Mouse (Mus musculus): ENCODE measurements around the gene Tnr. TPM values are rescaled to one million over a fixed set of nuclear protein-coding genes. Genes with fewer than 3 reads are reported as not detected.
A peak's percentile ranks its signal among the peaks of the same experiment; 100 is the strongest.

Tnr gene
- total and polyA plus RNA-seq, 2 experiments from 2014 or later, result 5.4 to 51.5 TPM

DNA sequence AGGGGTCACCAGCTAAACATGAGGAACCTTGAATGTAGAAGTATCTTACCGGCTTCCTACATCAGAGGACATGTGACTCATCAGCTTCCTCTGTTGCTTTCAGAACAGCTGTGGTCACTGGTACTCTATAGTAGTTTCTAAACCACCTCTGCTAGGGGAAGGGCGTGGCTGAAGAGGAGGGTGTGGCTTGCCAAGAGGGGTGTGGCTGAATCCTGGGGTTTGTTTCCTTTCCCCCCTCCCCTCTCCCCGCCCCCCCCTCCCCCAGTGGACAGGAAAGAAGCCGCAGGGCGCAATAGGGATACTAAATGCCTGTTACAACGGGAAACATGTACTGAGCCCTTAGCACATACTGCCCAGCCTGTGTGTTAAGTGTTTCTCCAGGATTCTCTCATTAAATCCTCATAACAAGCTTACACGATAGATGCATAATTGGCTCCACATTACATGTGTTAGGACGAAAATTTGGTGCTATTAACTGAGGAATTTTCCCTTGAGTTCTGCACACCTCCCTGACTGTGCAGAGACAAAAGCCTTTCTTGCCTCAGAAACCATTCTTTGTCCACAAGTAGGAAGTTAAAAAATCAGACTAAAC, 289.3 kb downstream of the Tnr start:
- 10% methylated on average over 8 of the region's 8 CpGs for whole genome bisulfite sequencing
- Histone ChIP-seq H3K27me3 (ENCODE audit: insufficient read depth, low read length) (no peaks in the 10 kb centered on the region), H3K36me3 (ENCODE audit: insufficient read depth, low read length) (no peaks in the 10 kb centered on the region), H3K4me2 (ENCODE audit: low read depth, low read length) (no peak overlapping the region), H3K4me3 (ENCODE audit: low read length) (no peak overlapping the region), H3K4me1 (ENCODE audit: insufficient read depth, low read length) (0 out of 2 replicates have a peak, but pooled peaks cover 5% of the 10 kb centered on the region), H3K9ac (replicated peaks; ENCODE audit: low read length) (no peak overlapping the region), H3K27ac (no peak overlapping the region), H3K9me3 (ENCODE audit: low read length) (no peaks in the 10 kb centered on the region)
- ATAC-seq (0 out of 2 replicates have a peak, but pooled peaks have one; percentile 17), DNase-seq (ENCODE audit: low spot score) (no peak)
- TF ChIP-seq CTCF (IDR thresholded peaks at IDR 0.05; ENCODE audit: low read depth), result no peak

DNA sequence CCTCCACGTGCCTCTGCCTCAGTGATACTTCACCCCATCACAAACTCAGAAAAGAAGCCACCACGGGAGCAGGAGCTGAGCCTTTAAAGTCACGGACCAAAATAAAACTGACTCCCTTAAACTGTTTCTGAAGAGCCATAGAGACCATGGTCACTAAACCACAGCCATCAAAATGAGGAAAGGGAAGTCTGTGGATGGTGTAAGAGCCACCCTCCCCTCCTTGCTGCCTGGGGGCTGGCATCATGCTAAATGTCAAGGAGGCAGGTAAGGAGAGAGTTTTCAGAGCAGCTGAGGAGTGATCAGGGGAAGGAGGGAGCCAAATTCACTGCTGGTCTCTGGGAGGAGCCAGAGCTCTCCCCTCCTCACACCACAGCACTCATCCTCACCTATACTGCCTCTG, 290.8 kb downstream of the Tnr start:
- no peaks in the 10 kb centered on the region for H3K9me3 ChIP-seq (ENCODE audit: low read length)
- no peak overlapping the region for H3K9ac ChIP-seq (replicated peaks; ENCODE audit: low read length)
- H3K4me3 ChIP-seq (ENCODE audit: low read length), result no peak overlapping the region
- DNase-seq (ENCODE audit: low spot score) (no peak), ATAC-seq (no peak; the same call in 1 of the 2 replicates)
- H3K27ac ChIP-seq, result no peak overlapping the region
- no peaks in the 10 kb centered on the region for H3K27me3 ChIP-seq (ENCODE audit: insufficient read depth, low read length)
- H3K4me1 ChIP-seq (ENCODE audit: insufficient read depth, low read length), result peaks cover 5% of the 10 kb centered on the region; the same call in 1 of the 2 replicates
- H3K36me3 ChIP-seq (ENCODE audit: insufficient read depth, low read length), result no peaks in the 10 kb centered on the region
- TF ChIP-seq CTCF (IDR thresholded peaks at IDR 0.05; ENCODE audit: low read depth), result no peak
- 51% methylated on average over 3 of the region's 3 CpGs for WGBS
- no peak overlapping the region for H3K4me2 ChIP-seq (ENCODE audit: low read depth, low read length)

DNA sequence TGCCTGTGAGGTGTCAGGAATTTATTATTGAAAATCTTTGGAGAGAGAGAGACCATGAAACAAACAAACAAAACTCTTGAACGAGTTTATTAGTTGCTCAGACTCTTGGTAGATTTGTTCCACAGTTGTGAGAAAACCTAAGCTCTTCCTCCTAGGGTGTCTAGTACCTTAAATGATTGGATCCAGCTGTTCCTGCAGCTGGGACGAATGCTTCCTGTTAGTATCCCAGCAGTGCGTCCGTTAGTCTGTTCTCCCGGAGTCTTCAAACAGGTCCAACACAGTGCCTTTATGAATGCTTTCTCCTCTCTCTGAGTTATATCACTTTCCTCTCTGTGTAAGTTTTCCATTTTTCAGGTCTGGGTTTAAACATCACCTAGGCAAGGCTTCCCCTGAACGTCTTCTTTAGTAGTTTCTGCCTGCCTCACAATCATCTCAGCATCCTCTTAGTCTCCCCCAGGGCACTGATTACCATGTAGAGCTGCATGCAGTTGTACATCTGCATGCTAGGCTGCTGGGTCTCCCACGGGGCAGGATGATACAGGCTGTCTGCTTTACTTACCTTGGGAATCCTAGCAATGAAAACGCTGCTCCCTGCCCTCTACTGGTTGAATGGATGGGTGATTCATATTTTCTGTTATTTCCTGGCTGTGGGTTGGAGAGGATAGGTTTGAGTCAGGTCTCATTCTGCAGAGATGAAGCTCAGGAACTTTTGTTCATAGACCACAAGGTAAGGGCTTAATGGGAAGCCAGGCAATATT, 293.2 kb downstream of the Tnr start:
- 52% methylated on average over 8 of the region's 8 CpGs for WGBS
- H3K4me3 ChIP-seq (ENCODE audit: low read length), result no peak overlapping the region
- no peaks in the 10 kb centered on the region for H3K36me3 ChIP-seq (ENCODE audit: insufficient read depth, low read length)
- DNase-seq (ENCODE audit: low spot score) (no peak), ATAC-seq (no peak)
- no peak overlapping the region for H3K9ac ChIP-seq (replicated peaks; ENCODE audit: low read length)
- H3K27ac ChIP-seq, result no peak overlapping the region
- no peak overlapping the region for H3K4me2 ChIP-seq (ENCODE audit: low read depth, low read length)
- no peaks in the 10 kb centered on the region for H3K9me3 ChIP-seq (ENCODE audit: low read length)
- peak; percentile 55 for TF ChIP-seq CTCF (IDR thresholded peaks at IDR 0.05; ENCODE audit: low read depth)
- peaks cover 5% of the 10 kb centered on the region; the same call in 1 of the 2 replicates for H3K4me1 ChIP-seq (ENCODE audit: insufficient read depth, low read length)
- H3K27me3 ChIP-seq (ENCODE audit: insufficient read depth, low read length), result no peaks in the 10 kb centered on the region

DNA sequence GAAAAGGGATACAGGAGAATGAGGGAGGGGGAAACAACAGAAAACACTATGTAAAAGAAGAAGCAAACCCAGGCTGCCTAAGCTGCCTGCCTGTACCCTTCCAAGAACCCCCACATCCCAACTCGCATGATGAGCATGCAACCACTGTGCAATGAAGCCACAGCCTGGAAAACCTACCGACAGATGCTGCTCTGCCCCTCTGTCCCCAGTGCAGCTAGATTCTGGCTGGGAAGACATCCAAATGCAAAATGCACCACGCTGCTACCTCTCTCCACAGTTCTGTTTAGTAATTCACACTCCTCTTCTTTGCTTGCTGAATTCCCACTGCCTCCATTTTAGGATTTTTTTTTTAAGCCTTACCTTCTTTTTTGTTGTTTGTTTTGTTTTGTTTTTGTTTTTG, 295.9 kb downstream of the Tnr start:
- Histone ChIP-seq H3K4me3 (ENCODE audit: low read length) (no peak overlapping the region), H3K27ac (no peak overlapping the region), H3K9ac (replicated peaks; ENCODE audit: low read length) (no peak overlapping the region), H3K4me2 (ENCODE audit: low read depth, low read length) (no peak overlapping the region), H3K36me3 (ENCODE audit: insufficient read depth, low read length) (no peaks in the 10 kb centered on the region), H3K4me1 (ENCODE audit: insufficient read depth, low read length) (no peaks in the 10 kb centered on the region; the same call in 1 of the 2 replicates), H3K9me3 (ENCODE audit: low read length) (no peaks in the 10 kb centered on the region), H3K27me3 (ENCODE audit: insufficient read depth, low read length) (no peaks in the 10 kb centered on the region)
- ATAC-seq, result peak; percentile 71
- peak; percentile 75 for DNase-seq (ENCODE audit: low spot score)
- WGBS, result 15% methylated on average over 3 of the region's 3 CpGs
- TF ChIP-seq CTCF (IDR thresholded peaks at IDR 0.05; ENCODE audit: low read depth), result no peak

DNA sequence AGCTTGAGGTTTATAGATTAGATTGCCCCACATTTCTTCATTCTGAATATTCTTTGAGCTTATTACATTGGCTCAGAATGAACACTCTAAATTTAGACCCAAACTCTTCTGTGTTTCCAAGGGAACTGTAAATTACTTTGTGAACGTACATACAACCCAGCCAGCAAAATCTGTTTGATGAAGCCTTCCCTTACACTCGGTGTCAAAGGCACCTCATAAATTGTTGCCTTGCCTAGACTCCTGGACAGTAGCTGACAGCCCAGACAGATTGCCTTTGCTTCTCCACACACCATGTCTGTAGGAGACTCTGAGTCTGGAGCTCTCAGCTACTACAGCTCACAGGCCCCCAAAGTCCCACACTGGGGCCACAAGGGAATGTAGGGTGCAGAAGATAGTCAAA, 298.8 kb downstream of the Tnr start:
- TF ChIP-seq CTCF (IDR thresholded peaks at IDR 0.05; ENCODE audit: low read depth), result no peak
- Histone ChIP-seq H3K4me3 (ENCODE audit: low read length) (no peak overlapping the region), H3K4me2 (ENCODE audit: low read depth, low read length) (no peak overlapping the region), H3K27ac (no peak overlapping the region), H3K27me3 (ENCODE audit: insufficient read depth, low read length) (no peaks in the 10 kb centered on the region), H3K9ac (replicated peaks; ENCODE audit: low read length) (no peak overlapping the region), H3K4me1 (ENCODE audit: insufficient read depth, low read length) (no peaks in the 10 kb centered on the region; the same call in 1 of the 2 replicates), H3K9me3 (ENCODE audit: low read length) (no peaks in the 10 kb centered on the region), H3K36me3 (ENCODE audit: insufficient read depth, low read length) (no peaks in the 10 kb centered on the region)
- WGBS, result 60% methylated on average over 2 of the region's 2 CpGs
- DNase-seq (ENCODE audit: low spot score), result no peak
- no peak for ATAC-seq

DNA sequence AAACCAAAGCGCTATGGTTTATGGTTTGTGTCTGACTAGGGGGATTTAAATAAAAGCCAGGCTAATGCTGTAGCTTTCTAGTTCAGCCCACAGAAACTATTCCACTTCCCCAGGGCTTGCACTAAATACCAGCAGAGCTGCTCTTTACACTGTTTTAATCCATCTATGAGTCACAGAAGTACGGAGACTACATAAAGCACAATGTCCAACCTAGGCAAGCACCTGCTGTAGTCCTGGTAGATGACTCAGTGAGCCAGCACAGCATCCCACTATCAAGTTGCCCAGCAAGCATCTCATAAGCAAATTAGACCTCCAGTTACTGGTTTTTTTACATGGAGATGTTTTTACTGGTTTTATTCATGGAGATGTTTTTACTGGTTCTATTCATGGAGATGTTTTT, 305.0 kb downstream of the Tnr start:
- WGBS, result 91% methylated on average over 2 of the region's 2 CpGs

DNA sequence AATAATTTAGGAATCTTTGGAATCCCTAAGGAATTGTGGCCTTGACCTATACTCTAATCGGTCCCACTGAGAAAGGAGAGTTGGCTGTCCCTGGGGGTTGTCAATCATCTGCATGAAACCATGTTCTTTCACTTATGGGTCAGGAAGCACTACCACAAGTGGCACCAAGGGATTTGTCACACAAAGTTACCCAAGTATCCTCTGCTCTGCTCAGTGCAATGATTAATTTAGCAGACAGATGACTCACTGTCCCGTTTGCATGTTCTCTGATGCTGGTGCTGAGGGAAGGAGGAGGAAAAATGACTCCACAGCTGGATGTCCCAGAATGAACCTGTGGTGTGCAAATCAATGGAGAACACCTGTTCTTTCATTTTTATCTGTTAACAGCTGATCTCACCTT, 309.6 kb downstream of the Tnr start:
- no peak for ATAC-seq
- WGBS, result 48% methylated on average over 2 of the region's 2 CpGs

More for the DNA sequence above, 305.0 kb downstream of the Tnr start:
- Histone ChIP-seq H3K36me3 (ENCODE audit: insufficient read depth, low read length) (no peaks in the 10 kb centered on the region), H3K9me3 (ENCODE audit: low read length) (no peaks in the 10 kb centered on the region), H3K9ac (replicated peaks; ENCODE audit: low read length) (no peak overlapping the region), H3K4me2 (ENCODE audit: low read depth, low read length) (no peak overlapping the region), H3K27ac (no peak overlapping the region), H3K4me1 (ENCODE audit: insufficient read depth, low read length) (no peaks in the 10 kb centered on the region), H3K27me3 (ENCODE audit: insufficient read depth, low read length) (no peaks in the 10 kb centered on the region), H3K4me3 (ENCODE audit: low read length) (no peak overlapping the region)
- ATAC-seq, result no peak
- no peak for TF ChIP-seq CTCF (IDR thresholded peaks at IDR 0.05; ENCODE audit: low read depth)
- no peak for DNase-seq (ENCODE audit: low spot score)

More for the DNA sequence above, 309.6 kb downstream of the Tnr start:
- Histone ChIP-seq H3K27me3 (ENCODE audit: insufficient read depth, low read length) (no peaks in the 10 kb centered on the region), H3K9me3 (ENCODE audit: low read length) (no peaks in the 10 kb centered on the region), H3K27ac (no peak overlapping the region), H3K4me2 (ENCODE audit: low read depth, low read length) (no peak overlapping the region), H3K4me3 (ENCODE audit: low read length) (no peak overlapping the region), H3K36me3 (ENCODE audit: insufficient read depth, low read length) (no peaks in the 10 kb centered on the region), H3K9ac (replicated peaks; ENCODE audit: low read length) (no peak overlapping the region), H3K4me1 (ENCODE audit: insufficient read depth, low read length) (no peaks in the 10 kb centered on the region)
- TF ChIP-seq CTCF (IDR thresholded peaks at IDR 0.05; ENCODE audit: low read depth), result no peak
- DNase-seq (ENCODE audit: low spot score), result no peak

Data from hindbrain, postnatal 0 days (tissue).